Mouse (Mus musculus): Measurements from ENCODE around the gene Adamts7.

The Adamts7 gene

DNA sequence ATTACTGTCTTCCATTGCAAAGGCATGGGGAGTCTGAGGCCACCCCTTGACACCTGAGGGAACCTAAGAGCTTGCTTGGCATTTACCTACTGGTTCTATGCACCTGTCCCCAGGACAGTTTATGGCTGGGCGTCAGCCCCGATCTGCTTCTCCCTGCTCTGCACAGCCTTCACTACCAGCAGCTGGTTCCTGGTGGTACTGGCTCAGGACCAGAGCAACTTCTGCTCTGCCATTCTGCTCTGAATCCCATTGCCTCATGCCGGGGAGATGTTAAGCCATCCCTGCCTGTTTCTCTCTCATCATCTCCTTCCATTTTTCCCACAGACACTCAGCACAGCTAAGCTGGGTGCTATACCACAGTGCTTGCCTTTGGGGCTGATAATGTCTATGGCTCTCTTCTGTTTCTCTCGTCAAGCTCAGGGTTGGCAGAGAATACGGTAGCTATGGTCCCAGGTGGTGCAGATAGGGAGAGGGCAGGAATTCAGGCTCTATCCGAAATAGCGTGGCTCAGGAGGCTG is 35.1 kb downstream of the Adamts7 start:
- no peak for DNase-seq (ENCODE audit: low read depth)

DNA sequence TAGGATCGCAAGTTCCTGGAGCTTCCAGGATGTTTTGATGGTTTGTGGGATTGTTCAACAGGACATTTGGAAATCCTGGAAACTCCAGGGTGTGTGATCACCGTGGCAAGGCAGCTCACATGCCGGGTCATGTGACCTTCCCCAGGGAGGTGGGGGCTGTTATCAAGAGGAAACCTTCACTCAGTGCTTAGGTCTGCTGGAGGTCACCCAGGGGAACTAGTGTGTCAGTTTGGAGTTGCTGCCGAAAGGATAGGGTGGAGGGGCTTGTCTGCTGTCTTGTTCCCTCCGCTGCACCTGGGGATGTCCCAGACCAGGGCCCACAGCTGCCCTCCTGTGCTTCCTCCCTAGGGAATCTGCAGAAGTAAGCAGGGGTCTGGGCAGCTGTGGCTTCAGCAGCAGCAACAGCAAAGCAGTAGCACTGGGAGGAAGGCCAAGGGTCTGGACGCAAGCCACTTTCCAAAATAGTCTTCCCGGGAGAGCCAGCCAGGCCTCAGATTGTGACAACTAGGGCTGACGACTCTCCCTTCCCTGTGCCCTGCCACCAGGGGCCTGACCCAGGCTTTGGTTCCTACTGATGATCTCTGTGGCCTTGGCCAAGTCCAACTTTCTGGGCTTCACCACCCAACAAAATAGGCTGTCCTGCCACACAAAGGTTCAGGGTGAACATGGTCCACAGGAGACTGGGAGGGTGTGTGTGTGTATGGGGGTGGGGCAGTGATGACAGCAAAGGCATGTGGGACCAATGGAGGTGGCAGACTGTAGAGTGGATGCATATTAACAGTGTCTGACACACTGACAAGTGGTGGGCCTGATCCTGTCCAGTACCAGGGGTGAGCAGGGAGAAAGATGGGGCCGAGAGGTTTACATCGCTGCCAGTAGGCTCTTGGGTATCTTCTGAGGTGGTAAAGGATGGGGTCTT is 35.9 kb downstream of the Adamts7 start:
- DNase-seq (ENCODE audit: low read depth), result no peak

DNA sequence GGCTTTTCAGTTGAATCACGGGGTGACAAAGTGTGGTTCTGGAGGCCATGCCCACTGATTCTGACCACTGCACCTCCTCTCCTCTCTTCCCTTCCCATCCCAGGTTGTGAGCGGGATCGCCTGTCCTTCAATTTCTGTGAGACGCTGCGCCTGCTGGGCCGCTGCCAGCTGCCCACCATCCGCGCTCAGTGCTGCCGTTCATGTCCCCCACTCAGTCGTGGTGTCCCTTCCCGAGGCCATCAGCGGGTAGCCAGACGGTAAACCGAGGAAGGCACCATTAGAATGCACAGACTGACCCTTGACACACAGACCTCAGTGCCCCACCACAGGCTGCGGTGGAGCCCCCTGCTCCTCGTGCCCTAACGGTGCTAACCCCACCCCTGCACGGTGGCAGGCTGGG is 36.7 kb downstream of the Adamts7 start:
- DNase-seq (ENCODE audit: low read depth), result no peak

DNA sequence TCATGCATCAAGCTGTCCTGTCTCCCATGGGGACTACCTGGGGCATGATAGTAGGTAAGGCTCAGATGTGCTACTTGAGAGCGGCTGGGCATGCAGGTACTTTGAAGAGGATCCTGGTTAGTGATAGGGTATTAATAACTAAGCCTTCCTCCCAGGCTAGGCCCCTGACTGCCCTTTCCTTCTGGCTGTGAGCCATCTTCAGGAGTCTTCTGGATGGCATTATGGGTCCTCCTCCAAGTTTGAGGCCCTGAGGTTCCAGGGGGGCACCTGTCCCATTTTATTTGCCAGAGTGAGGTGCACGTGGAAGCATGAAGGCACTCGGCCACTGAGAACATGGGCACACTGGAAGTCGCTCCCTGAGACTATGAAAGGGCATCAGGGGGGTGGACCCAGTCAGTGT is 37.6 kb downstream of the Adamts7 start:
- DNase-seq (ENCODE audit: low read depth), result no peak

DNA sequence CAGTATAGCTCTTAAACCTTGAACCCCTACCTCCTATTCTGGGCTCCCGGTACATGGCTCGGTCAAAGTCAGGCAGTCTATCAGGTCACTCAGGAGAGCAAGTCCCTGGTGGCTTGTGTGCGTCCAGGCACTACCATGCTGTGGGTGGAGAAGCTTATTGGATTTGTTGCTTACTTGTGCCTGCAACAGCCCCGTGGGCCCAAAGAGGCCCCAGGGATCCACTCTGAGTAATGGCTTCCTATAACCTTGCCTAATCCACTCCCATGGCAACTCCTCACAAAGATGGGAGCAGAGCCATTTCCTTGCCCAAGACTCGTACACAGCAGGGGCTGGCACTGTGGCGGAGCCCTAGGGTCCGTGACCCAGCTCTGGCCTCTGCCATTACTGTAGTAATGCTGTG is 38.2 kb downstream of the Adamts7 start:
- DNase-seq (ENCODE audit: low read depth), result no peak

DNA sequence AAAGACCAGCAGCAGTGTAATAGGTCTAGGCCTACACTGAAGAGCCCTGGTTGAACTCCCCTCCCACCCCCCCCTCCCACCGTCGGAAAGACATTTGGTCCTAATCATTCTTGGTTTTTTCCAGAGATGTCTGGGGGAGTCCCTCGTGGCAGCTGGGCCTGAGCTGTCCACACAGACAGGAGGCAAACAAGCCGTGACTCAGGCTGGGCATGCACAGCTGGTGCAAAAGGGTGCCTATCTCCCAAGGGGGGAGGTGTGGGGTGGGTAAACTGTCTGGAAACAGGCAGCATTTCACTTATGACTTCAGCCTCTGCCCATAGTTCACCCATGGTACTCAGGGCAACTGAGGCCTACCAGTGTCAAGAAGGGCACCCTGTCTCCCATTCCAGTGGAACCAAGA is 38.7 kb downstream of the Adamts7 start:
- DNase-seq (ENCODE audit: low read depth), result no peak

DNA sequence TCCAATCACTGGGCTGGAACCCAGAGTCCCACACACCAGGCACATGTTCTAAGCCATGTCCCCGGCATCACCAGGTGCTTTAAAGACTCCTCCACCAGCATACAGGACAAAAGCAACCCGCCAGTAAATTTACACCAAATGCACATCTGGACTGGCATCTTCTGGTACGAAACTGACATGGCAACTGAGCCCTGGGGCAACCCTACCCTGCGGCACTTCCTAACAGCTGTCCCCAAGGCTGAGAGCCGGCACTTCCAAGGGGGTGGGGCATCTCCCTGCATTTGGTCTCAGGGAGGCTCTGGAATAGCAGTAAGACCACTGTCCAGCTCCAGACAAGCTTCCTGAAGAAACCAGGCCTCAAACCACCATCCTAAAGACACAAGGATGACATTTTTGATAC is 40.4 kb downstream of the Adamts7 start:
- DNase-seq (ENCODE audit: low read depth), result no peak

DNA sequence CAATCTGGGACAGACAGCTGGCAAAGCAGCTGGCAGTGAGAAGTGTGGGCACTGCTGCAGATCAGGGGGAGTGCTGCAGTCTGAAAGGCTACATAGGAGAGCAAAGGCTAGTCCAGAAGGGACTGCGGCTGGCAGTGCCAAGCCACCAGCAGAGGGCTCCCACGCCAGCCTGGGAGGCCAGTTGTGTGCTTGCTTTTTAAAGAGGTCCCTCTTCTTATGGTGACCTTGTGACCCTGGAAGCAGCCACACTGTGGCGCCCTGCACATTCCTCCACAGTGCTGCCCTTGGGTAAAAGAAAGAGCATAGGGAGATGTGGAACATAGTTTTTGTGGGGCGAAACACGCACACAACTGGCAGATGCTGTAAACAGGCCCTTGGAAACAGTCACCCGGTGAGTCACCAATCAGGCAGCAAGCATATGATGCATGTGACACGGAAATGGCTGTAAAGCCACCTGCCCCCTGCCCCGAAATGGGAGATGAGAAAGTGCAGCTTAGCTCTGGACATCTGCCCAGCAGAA is 41.6 kb downstream of the Adamts7 start:
- DNase-seq (ENCODE audit: low read depth), result no peak

DNA sequence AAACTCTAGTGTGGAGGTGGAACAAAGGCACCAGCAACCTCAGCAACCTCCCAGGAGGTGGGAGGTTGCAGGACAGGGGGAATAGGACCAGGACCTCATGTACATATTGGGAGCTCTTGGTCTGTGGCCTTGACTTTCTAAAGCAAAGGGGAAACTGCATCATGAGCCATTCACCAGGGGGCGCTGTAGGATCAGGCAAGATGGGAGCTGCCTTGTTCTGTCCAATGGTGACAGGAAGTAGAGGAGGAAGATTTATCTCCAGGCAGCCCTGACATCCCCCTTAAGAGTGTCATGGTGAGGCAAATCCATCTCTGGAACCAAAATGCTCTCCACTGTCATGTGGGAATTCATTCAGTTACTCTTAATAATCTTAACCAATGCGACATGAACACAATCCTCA is 43.6 kb downstream of the Adamts7 start:
- peak; percentile 76 for DNase-seq (ENCODE audit: low read depth)

DNA sequence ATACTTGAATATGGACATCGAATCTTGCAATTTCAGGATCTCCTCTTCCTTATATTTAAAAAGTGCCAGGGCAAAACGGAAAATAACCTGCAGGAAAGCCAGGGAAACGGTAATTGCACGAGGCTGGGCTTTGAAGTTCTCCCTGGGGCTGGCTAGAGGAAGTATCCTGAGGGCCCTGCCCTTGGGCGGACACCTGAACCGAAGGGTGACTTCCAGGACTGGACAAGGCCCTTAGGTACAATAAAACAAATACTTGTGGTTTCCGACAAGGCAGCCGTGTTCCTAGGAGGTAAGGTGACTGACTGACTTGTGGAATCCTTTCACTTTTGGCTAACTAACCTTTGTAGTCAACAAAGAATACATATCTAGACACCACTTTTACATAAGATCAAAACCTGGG is 44.9 kb downstream of the Adamts7 start:
- DNase-seq (ENCODE audit: low read depth), result no peak

DNA sequence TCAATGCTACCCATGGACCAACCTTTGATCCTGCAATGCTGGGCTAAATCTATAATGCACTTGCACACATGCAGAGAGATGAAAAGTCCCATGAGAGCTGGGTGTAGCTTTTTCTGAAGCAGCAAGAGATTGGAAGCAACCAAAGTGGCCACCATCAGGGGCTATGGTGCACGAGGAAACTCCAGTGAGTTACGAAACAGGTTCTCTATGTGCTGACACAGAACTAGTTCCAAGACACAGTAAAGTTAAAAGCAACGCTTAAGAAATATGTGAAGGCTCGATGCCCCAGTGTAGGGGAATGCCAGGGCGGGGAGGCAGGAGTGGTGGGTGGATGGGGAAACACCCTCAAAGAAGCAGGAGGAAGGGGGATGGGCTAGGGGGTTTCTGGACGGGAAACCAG is 45.8 kb downstream of the Adamts7 start:
- no peak for DNase-seq (ENCODE audit: low read depth)

DNA sequence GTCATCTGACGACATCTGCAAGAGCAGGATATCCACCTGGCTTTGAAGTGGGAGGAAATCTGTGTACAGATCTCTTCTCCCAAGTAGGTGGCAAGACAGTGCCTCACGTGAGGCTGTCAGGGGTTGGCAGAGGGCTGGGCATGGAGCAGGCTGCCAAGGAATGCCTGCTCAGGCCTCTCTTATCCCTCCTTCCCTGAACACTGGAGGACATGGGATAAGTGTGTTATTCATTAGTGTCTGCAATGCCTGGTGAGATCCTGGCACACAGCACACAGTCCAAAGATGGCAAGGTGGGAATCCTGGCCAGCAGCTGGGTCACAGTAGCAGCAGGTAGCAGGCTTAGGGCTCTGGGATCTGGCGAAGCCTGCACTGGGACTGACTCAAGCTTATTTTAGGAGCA is 50.3 kb downstream of the Adamts7 start:
- no peak for DNase-seq (ENCODE audit: low read depth)

DNA sequence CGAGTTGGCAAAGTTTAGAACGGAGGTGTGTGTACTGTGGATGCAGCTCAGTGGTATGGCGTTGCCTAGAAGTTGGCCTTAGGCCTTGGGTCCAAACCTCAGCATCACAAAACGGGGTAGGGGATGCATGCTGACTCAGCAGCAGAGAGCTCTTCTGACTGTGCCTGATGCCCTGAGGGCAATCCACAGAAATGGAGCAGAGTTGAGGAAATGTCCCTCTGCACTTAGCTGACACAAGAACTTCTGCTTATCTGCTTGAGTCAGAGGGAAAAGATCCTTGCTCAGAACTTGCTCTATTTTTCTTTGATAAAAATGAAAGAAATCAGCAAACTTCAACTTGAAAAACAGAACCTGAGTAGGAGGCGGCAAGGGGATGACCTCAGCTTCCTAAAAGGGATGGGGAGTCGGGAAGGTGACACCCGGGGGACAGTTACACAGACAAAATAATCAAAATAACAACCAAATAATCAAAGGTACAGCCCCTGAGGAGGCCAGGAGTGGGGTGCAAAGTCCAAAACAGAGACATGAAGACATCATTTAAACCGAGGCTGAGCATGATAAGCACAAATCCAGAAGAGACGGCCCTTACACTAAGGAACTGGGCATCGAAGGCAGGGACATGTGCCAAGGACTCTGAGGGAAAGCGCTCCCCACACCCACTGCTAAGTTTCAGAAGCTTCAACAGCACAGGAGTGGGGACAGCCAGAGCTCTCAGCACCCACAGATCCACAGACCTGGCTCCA is 53.6 kb downstream of the Adamts7 start:
- DNase-seq (ENCODE audit: low read depth), result no peak

DNA sequence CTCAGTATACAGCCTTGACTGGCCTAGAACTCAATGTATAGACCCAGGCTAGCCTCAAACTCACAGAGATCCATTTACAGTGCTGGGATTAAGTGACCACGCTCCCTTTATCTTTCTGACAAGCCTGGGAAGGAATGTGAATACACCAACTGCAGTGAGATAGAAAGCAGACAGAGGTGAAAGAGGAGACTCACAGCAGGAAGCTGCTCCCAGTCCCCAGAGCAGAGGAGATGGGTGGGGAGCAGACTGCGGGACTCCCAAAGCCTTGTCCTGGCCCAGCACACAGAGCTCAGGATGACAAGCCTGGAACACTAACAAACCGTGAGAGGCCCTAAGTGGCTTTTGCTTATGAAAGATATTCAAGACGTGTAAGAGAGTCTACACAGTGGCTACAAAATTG is 54.6 kb downstream of the Adamts7 start:
- DNase-seq (ENCODE audit: low read depth), result no peak

DNA sequence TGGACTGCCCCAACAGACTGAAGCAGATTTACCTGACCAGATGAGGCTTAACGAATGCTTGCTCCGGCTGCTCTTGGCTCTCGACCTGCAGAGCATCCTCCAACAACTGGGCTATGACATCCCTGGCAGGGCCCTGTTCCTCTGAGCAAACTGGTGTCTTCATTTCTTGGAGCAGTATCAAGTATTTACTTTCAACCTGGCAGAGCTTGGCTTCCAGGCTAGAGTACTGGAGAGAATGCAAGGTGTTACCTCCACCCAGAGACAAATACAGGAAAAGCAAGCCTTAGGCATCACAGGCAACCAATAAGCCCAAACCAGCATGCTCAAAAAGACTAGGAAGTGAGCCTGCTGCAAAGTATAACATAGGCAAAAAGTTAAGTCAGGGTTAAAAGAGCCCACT is 59.4 kb downstream of the Adamts7 start:
- DNase-seq (ENCODE audit: low read depth), result no peak

DNA sequence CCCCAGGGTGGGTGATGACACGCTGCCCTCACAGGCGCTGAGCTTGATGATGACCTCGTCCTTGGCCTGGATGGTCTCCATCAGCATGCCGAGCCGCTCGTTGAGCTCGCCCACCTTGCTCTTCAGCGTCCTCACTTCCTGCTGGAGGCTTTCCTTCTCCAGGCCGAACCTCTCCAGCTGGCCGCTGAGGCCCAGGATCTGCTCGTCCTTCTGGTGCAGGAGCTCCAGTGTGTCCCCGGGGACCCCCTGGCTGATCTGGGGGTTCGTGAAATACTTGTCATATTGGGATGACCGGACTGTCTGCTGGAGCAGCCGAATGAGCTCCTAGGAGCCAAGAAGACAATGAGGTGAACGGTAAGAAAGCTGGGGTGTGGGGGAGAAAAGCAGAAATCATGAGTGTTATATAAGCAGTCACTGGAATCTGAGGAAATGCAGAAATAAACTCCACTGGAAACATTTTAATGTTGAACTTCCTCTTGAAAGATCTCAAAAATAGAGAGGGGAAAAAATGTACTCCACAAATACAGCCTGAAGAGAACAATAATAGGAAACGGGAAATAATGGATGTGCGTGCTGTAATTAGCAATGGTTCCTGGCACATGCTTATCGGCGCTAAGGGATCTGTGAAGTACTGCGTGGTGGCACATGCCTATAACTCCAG is 63.3 kb downstream of the Adamts7 start:
- DNase-seq (ENCODE audit: low read depth), result no peak

DNA sequence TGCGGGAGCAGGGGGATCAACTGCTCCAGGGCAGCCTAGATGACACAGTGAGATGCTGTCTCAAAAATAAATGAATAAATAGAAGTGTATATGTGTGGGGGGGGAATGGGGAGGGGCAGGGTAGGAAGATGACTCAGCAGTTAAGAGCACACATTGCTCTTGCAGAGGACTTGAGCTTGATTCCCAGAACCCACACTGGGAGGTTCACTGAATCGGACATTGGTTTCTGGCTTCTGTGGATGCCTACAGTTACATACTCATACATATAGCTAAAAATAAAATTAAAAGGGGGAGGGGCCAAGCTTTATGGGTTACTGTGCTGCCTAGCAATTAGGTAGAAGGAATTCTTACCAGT is 63.9 kb downstream of the Adamts7 start:
- DNase-seq (ENCODE audit: low read depth), result no peak

DNA sequence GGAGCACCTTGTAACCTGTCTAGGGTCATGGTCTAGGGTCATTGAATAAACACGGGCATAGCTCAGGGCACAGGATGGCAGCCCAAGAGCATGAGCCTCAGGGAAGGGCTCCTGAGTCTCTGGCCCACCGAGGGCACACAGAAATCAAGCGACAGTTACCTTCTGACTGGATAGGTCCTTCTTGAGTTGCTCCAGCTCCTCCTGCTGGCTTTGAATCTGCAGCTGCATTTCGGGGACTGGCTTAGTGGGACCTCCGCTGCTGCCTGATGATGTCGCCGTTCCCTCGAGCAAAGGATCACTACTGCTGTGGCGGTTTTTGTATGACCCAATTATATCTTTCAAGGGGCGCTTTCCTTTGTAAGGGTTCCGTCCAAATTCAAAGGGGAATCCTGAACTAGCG is 64.3 kb downstream of the Adamts7 start:
- no peak for DNase-seq (ENCODE audit: low read depth)

DNA sequence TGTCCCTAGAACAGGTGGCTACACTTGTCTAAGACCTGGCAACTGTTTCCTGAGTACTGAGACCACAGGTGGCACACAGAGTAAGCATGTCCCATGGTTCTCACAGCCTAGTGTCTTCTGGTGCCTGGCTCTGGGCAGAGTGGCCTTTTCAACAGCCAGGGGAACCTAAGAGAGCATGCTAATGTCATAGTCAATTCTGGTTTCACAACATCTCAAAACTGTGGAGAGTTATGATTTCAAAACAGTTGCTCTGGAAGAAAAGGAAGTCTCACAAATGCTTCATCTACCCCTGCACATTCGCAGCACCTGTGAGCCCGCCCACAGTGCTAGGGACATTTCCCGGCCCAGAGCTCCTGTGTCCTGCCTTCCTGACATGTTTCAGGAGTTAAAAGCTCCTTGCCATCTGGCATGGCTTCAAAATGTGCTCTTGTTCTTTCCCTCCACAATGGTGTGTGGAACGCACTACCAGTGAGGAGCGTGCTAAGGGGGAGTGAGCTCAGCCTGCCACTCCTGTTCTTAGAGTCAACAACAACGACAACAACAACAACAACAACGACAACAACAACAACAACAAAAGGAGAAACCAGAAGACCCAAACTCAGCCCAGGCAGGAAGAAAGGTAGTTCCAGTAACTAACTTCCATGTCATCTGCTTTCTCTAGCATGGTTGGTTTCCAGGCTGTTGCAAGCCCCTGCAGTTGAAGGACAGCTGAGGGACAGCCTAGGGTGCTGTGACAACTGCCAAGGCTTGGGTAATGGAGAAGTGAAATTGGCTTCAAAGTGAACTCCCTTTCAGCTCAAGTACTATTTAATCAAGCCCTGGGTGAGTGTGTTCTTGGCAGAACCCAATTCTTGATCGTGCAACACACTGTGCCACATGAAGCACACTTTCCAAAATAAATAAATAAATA is 70.2 kb downstream of the Adamts7 start:
- no peak for DNase-seq (ENCODE audit: low read depth)

DNA sequence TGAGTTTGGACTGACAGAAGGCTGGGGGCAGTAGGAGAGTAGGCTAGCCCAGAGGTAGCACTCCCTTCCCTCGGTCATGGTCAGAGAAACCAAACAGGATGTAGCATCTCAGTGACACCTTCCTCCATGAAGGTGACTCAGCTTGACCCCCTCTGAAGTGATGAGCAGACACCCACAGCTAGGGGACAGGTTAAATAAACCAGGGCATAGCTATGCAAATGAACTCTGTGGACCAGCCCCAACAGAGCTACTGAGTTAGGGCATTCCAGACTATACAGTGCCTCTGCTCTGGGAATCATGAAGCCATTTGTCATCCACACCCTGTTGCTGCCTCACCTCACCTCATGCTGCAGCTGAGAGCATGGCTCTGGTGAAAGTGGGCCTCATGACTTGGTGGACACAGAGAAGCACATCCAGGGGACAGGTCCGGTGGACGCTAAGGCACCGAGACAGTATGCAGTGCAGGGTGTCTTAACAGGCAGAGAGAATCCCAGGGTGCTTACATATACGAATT is 71.1 kb downstream of the Adamts7 start:
- no peak for DNase-seq (ENCODE audit: low read depth)

DNA sequence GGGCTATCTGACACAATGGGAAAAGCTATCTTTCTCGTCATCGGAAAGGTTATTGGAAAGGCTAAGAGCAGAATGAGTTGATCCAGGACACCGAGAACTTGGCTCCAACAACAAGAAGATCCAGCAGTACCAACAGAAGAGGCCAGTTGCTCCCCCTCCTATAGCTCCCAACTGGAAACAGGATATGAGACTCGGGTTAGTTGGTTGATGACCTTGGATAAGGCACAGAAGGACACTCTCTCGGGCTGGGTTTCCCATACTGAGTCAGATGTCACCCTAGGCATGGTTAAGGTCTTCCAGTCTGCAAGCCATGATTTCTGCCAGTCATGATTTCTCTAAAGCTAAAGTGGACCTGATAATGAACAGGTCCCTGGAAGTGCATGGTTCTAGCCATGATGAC is 71.9 kb downstream of the Adamts7 start:
- no peak for DNase-seq (ENCODE audit: low read depth)

Measured in c-Kit-positive CD71-negative TER-119-negative erythroid progenitor cells, embryonic 14.5 days (primary cell).